Mouse (Mus musculus): ENCODE data around the gene L1cam.
A peak's percentile ranks its signal among the peaks of the same experiment; 100 is the strongest.

L1cam gene

GRCm38 (mm10) chrX:73877014-73877413 is 18.9 kb downstream of the L1cam start:
- no peak for DNase-seq (ENCODE audit: low spot score)

- no peak for DNase-seq (ENCODE audit: low spot score)
These were observed 20.0 kb downstream of the L1cam start for GRCm38 (mm10) chrX:73875881-73876280.

GRCm38 (mm10) chrX:73871956-73872355 is 23.9 kb downstream of the L1cam start:
- no peak for DNase-seq (ENCODE audit: low spot score)

- no peak for DNase-seq (ENCODE audit: low spot score)
These were observed 24.4 kb downstream of the L1cam start for GRCm38 (mm10) chrX:73871474-73871873.

- no peak for DNase-seq (ENCODE audit: low spot score)
These were observed 26.6 kb downstream of the L1cam start for GRCm38 (mm10) chrX:73869334-73869733.

- DNase-seq (ENCODE audit: low spot score), result no peak
These were observed 28.1 kb downstream of the L1cam start for GRCm38 (mm10) chrX:73867852-73868251.

- DNase-seq (ENCODE audit: low spot score), result no peak
These were observed 28.6 kb downstream of the L1cam start for GRCm38 (mm10) chrX:73867256-73867655.

GRCm38 (mm10) chrX:73864692-73865091 is 31.2 kb downstream of the L1cam start:
- no peak for DNase-seq (ENCODE audit: low spot score)

GRCm38 (mm10) chrX:73855087-73855408 is 40.9 kb downstream of the L1cam start:
- DNase-seq (ENCODE audit: low spot score), result no peak

- DNase-seq (ENCODE audit: low spot score), result no peak
These were observed 41.4 kb downstream of the L1cam start for GRCm38 (mm10) chrX:73854326-73855086.

GRCm38 (mm10) chrX:73836691-73837090 is 59.2 kb downstream of the L1cam start:
- DNase-seq (ENCODE audit: low spot score), result no peak

GRCm38 (mm10) chrX:73835731-73836130 is 60.2 kb downstream of the L1cam start:
- DNase-seq (ENCODE audit: low spot score), result no peak

GRCm38 (mm10) chrX:73824185-73825151 is 71.4 kb downstream of the L1cam start, which contains the start of gene Pdzd4:
Gene Pdzd4, minus strand, starts transcription at chrX:73824969.
- DNase-seq (ENCODE audit: low spot score), result peak; percentile 2

- DNase-seq (ENCODE audit: low spot score), result no peak
These were observed 72.2 kb downstream of the L1cam start for GRCm38 (mm10) chrX:73823747-73824146.

- no peak for DNase-seq (ENCODE audit: low spot score)
These were observed 79.2 kb downstream of the L1cam start for GRCm38 (mm10) chrX:73816596-73817314.

GRCm38 (mm10) chrX:73815072-73815471 is 80.8 kb downstream of the L1cam start:
- no peak for DNase-seq (ENCODE audit: low spot score)

GRCm38 (mm10) chrX:73805814-73806213 is 90.1 kb downstream of the L1cam start:
- no peak for DNase-seq (ENCODE audit: low spot score)

Measured in lung, postnatal 25 days (tissue).